Mouse (Mus musculus): ENCODE results near the gene Parp1. TPM values are rescaled to one million over a fixed set of nuclear protein-coding genes. Genes with fewer than 3 reads are reported as not detected.

The Parp1 gene
- 25.1 and 27.9 TPM in 2 replicates for polyA plus RNA-seq (2012; rRNA removed)

GRCm38 (mm10) chr1:180568761-180569452 lies at the start of gene Parp1:
Gene Parp1, plus strand, starts transcription at chr1:180568924.

GRCm38 (mm10) chr1:180641137-180641517 lies 72.4 kb downstream of the Parp1 start, which contains the start of gene Lin9:
Gene Lin9, plus strand, starts transcription at chr1:180641150.

Other genes with a start within 250 kb of the Parp1 start
- 1.6 and 1.9 TPM in 2 replicates for gene Itpkb, start 238.4 kb upstream of the Parp1 start, polyA plus RNA-seq (2012; rRNA removed)
- 0.04 and 0.06 TPM in 2 replicates for gene Stum, start 85.4 kb upstream of the Parp1 start, polyA plus RNA-seq (2012; rRNA removed)
- gene Lin9, start 72.2 kb downstream of the Parp1 start, polyA plus RNA-seq (2012; rRNA removed), result 4.1 and 5.1 TPM in 2 replicates
- 0.01 TPM in 1 of 2 replicates, not detected in the other for gene Mixl1, start 128.1 kb downstream of the Parp1 start, polyA plus RNA-seq (2012; rRNA removed)
- 12.1 and 13.3 TPM in 2 replicates for gene Acbd3, start 157.1 kb downstream of the Parp1 start, polyA plus RNA-seq (2012; rRNA removed)
- gene H3f3a, start 245.0 kb downstream of the Parp1 start, polyA plus RNA-seq (2012; rRNA removed), result 703 and 735 TPM in 2 replicates